Mouse (Mus musculus) kidney, adult 2 months (tissue): ENCODE results near the gene Cenpu.

Experiments used
- CTCF ChIP-seq: fragments of 200-500 bp; conservative IDR thresholded peaks from 2 replicates; pipeline ENCODE4 v1.5.1; 2011; ENCODE audit warnings: low read depth, mild to moderate bottlenecking, control low read depth, low read length, moderate library complexity, mixed read lengths; ENCODE audit not compliant: insufficient read depth, insufficient read length
- POLR2A ChIP-seq: fragments of 200-500 bp; IDR thresholded peaks from one replicate; pipeline ENCODE4 v1.6.1; 2011; ENCODE audit warnings: low read depth, low read length, control low read depth

GRCm38 (mm10) chr8:46514027-46514426 lies 37.8 kb upstream of the Cenpu start:
- TF ChIP-seq CTCF (no peak), POLR2A (no peak)
